Mouse (Mus musculus): Measurements from ENCODE around the gene Fam72a. TPM values are rescaled to one million over a fixed set of nuclear protein-coding genes. Genes with fewer than 3 reads are reported as not detected.

The Fam72a gene
- total RNA-seq, 1 experiment from 2014 or later: 0.48 TPM

- ATAC-seq (replicated peaks; ENCODE audit: insufficient number of reproducible peaks, low FRiP score, low TSS enrichment, poor library complexity, severe bottlenecking): no peak
Observed at GRCm38 (mm10) chr1:131569721-131570120, 42.0 kb downstream of the Fam72a start.

DNA sequence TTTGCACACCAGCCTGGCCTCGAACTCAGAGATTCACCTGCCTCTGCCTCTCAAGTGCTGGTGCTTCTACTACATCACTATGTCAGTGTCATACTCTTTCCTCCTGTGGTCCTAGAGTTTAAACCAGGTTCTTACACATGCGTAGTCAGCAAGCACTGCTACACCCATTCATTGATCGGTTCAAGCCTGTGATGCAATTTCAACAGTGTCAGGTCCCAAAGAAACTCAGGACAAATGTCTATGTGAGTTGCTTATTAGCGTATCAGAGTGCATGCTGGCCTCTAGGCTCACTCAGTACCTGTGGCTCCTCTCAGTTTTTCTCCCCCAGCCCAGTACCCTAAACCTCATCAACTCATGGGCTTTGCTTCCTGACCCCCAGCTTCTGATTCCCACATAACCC is 42.7 kb downstream of the Fam72a start:
- ATAC-seq (replicated peaks; ENCODE audit: insufficient number of reproducible peaks, low FRiP score, low TSS enrichment, poor library complexity, severe bottlenecking): no peak

DNA sequence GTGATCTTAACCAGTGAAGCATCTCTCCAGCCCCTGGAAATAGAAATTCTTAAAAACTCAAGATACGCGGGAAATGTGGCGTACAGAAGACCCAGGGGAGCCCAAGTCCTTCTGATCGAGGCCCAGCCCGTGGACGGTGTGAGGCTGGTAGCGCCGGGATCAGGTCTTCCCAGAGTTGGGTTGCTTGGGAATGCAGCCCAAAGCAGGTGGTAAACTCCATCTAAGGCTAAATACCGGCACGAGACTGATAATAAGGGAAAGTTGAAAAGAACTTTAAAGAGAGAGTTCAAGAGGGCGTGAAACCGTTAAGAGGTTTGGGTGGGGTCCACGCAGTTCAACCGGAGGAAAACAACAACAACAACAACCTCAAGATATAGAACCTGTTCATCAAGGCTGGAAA is 46.0 kb downstream of the Fam72a start:
- ATAC-seq (replicated peaks; ENCODE audit: insufficient number of reproducible peaks, low FRiP score, low TSS enrichment, poor library complexity, severe bottlenecking): peak; percentile 85

DNA sequence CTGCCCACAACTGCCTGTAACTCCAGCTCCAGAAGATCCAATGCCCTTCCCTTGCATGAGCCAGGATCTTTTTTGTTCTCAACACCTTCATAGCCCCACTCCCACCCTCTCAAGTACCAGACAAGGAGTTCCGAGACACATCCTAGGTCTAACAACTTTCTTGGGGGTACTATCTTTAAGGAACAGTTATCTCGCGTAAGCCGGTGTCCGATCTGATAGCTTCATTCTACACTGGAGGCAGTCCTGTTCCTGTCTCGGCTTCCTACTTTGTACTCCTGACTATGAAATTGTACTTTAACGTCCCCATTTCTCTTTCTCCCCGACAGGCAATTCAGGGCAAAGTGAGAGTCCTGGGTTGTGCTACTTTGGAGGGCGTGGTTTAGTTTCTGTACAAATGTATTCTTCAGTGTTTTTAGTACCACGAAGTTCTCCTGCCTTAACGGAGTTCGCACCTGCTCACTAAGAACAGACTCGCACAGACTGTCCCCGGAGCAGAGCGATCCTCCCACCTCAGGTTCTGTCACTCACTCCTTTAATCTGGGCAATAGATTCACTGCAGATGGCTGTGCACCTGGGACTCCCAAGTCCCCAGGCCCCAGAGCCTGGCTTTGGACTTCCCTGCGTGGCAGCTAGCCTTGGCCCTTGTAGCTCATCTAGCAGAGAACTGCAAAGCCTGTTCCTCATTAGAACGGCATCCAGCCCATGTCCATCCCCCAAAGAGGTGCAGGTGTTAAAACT is 51.4 kb downstream of the Fam72a start:
- ATAC-seq (replicated peaks; ENCODE audit: insufficient number of reproducible peaks, low FRiP score, low TSS enrichment, poor library complexity, severe bottlenecking): no peak

- no peak for ATAC-seq (replicated peaks; ENCODE audit: insufficient number of reproducible peaks, low FRiP score, low TSS enrichment, poor library complexity, severe bottlenecking)
Observed at GRCm38 (mm10) chr1:131580389-131580788, 52.7 kb downstream of the Fam72a start.

- no peak for ATAC-seq (replicated peaks; ENCODE audit: insufficient number of reproducible peaks, low FRiP score, low TSS enrichment, poor library complexity, severe bottlenecking)
Observed at GRCm38 (mm10) chr1:131583598-131583997, 55.9 kb downstream of the Fam72a start.

DNA sequence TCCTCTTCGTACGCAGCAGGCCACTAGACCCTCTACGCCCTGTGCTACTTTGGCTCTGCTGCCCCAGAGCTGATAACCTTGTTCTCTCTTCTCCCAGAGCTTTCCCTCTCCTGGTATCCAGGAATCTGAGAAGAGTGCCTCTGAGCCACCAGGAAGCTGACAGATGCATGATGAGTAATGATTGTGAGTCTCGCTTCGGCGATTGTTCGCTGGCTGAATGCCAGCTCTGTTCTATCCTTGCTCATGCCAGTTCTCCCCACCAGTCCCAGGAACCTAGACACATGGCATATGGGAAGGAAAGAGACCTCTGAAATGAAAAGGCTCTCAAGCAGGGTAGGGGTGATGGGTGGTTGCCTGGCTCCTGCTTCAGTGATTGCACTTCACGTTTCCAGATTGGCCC is 59.1 kb downstream of the Fam72a start:
- no peak for ATAC-seq (replicated peaks; ENCODE audit: insufficient number of reproducible peaks, low FRiP score, low TSS enrichment, poor library complexity, severe bottlenecking)

Other genes starting within 250 kb of the Fam72a start
- 8.7 to 31.8 TPM (median 21.0 TPM) in 3 replicates for gene Ikbke, start 248.3 kb upstream of the Fam72a start, total RNA-seq (2017)
- gene Srgap2, start 551 bp upstream of the Fam72a start, total RNA-seq (2017): 13.8 to 37.1 TPM (median 27.7 TPM) in 3 replicates
- gene Avpr1b, start 71.3 kb downstream of the Fam72a start, total RNA-seq (2017): not detected in 3 replicates
- 11.9 to 16.7 TPM (median 13.9 TPM) in 3 replicates for gene Ctse, start 110.4 kb downstream of the Fam72a start, total RNA-seq (2017)
- gene Rab7b, start 160.8 kb downstream of the Fam72a start, total RNA-seq (2017): 1.4 to 3.7 TPM (median 2.3 TPM) in 3 replicates
- not detected in 3 replicates for gene Slc26a9, start 216.1 kb downstream of the Fam72a start, total RNA-seq (2017)